Mouse (Mus musculus) testis, postnatal 10 days (tissue): ENCODE measurements around the gene Znrd1.

Experiments used
- DNase-seq: peaks from one replicate; pipeline ENCODE4 v3.0.0; 2021; ENCODE audit warnings: low spot score

Znrd1 gene

GRCm38 (mm10) chr17:36922715-36923114, 35.6 kb downstream of the Znrd1 start:
- no peak for DNase-seq

GRCm38 (mm10) chr17:36920239-36920638, 38.1 kb downstream of the Znrd1 start:
- DNase-seq = no peak

GRCm38 (mm10) chr17:36915076-36915475, 43.3 kb downstream of the Znrd1 start:
- peak; percentile 88 for DNase-seq

- peak; percentile 91 for DNase-seq
These were observed 44.3 kb downstream of the Znrd1 start for GRCm38 (mm10) chr17:36914108-36914507.

- no peak for DNase-seq
These were observed 46.3 kb downstream of the Znrd1 start for GRCm38 (mm10) chr17:36912031-36912430.

GRCm38 (mm10) chr17:36909802-36910201, 48.6 kb downstream of the Znrd1 start:
- DNase-seq = no peak

- DNase-seq = no peak
These were observed 50.1 kb downstream of the Znrd1 start for GRCm38 (mm10) chr17:36908235-36908634.
